Mouse (Mus musculus): ENCODE measurements at regions not wholly inside any gene's neighbourhood (a gene's known extent, or its start where the extent isn't known, plus 50 kb on each side); places are given as distances from the start of the nearest gene placed in this dataset.

GRCm38 (mm10) chr16:95057596-95057995, 60.1 kb upstream of the Kcnj6 start:
- DNase-seq, result no peak

GRCm38 (mm10) chr16:95064423-95064822, 66.9 kb upstream of the Kcnj6 start:
- peak; percentile 95 to 99 for DNase-seq

- DNase-seq, result no peak
Observed at GRCm38 (mm10) chr16:95066687-95067086, 69.2 kb upstream of the Kcnj6 start.

- DNase-seq, result no peak
Observed at GRCm38 (mm10) chr16:95092471-95093221, 95.1 kb upstream of the Kcnj6 start.

GRCm38 (mm10) chr16:95093753-95094152, 96.3 kb upstream of the Kcnj6 start:
- DNase-seq, result no peak

- no peak for DNase-seq
Observed at GRCm38 (mm10) chr16:95100954-95101353, 103.5 kb upstream of the Kcnj6 start.

GRCm38 (mm10) chr16:95117531-95117930, 120.0 kb upstream of the Kcnj6 start:
- DNase-seq, result no peak

- peak; percentile 27 to 30 for DNase-seq
Observed at GRCm38 (mm10) chr16:95119293-95119692, 121.8 kb upstream of the Kcnj6 start.

GRCm38 (mm10) chr16:95122048-95122447, 124.5 kb upstream of the Kcnj6 start:
- DNase-seq, result no peak

GRCm38 (mm10) chr16:95127616-95128015, 129.7 kb upstream of the Kcnj15 start:
- no peak for DNase-seq

GRCm38 (mm10) chr16:95131815-95132214, 125.5 kb upstream of the Kcnj15 start:
- DNase-seq, result no peak

- no peak for DNase-seq
Observed at GRCm38 (mm10) chr16:95138809-95139208, 118.5 kb upstream of the Kcnj15 start.

GRCm38 (mm10) chr16:95141510-95142394, 115.6 kb upstream of the Kcnj15 start:
- no peak for DNase-seq

GRCm38 (mm10) chr16:95150499-95150898, 106.9 kb upstream of the Kcnj15 start:
- DNase-seq, result no peak

- no peak for DNase-seq
Observed at GRCm38 (mm10) chr16:95151499-95151898, 105.9 kb upstream of the Kcnj15 start.

GRCm38 (mm10) chr16:95151914-95152313, 105.4 kb upstream of the Kcnj15 start:
- no peak for DNase-seq

GRCm38 (mm10) chr16:95152742-95153383, 104.5 kb upstream of the Kcnj15 start:
- no peak for DNase-seq

GRCm38 (mm10) chr16:95168349-95168748, 89.0 kb upstream of the Kcnj15 start:
- DNase-seq, result no peak

GRCm38 (mm10) chr16:95169346-95169745, 88.0 kb upstream of the Kcnj15 start:
- peak; percentile 36 to 37 for DNase-seq

- no peak for DNase-seq
Observed at GRCm38 (mm10) chr16:95180562-95180961, 76.8 kb upstream of the Kcnj15 start.

- no peak for DNase-seq
Observed at GRCm38 (mm10) chr16:95185341-95185740, 72.0 kb upstream of the Kcnj15 start.

GRCm38 (mm10) chr16:95189114-95189513, 68.2 kb upstream of the Kcnj15 start:
- DNase-seq, result no peak

- DNase-seq, result no peak
Observed at GRCm38 (mm10) chr16:95194151-95194550, 63.2 kb upstream of the Kcnj15 start.

All from cerebellum, postnatal 36 days (tissue).